Mouse (Mus musculus): ENCODE results near the gene Tas1r3. TPM values are rescaled to one million over a fixed set of nuclear protein-coding genes. Genes with fewer than 3 reads are reported as not detected.
A peak's percentile ranks its signal among the peaks of the same experiment; 100 is the strongest.

The Tas1r3 gene
- total RNA-seq, 2 experiments from 2014 or later, result 0.26 to 0.32 TPM

- peak; percentile 98 to 99 for DNase-seq
- intact Hi-C loops (cut with DNase I), result loop anchor here (1.0 kb wide), 1 partner anchor 15 kb away; no protein-coding TSS in a partner anchor
These were observed 16.1 kb downstream of the Tas1r3 start, which contains the start of gene Dvl1 for GRCm38 (mm10) chr4:155846871-155847578. TSS of gene Dvl1 (plus strand) at chr4:155847402.

GRCm38 (mm10) chr4:155843231-155843630 lies 19.9 kb downstream of the Tas1r3 start:
- no peak for DNase-seq
- intact Hi-C loops (cut with DNase I), result no loop called here

- intact Hi-C loops (cut with DNase I), result no loop called here
- DNase-seq, result no peak
These were observed 21.4 kb downstream of the Tas1r3 start for GRCm38 (mm10) chr4:155841651-155842270.

DNA sequence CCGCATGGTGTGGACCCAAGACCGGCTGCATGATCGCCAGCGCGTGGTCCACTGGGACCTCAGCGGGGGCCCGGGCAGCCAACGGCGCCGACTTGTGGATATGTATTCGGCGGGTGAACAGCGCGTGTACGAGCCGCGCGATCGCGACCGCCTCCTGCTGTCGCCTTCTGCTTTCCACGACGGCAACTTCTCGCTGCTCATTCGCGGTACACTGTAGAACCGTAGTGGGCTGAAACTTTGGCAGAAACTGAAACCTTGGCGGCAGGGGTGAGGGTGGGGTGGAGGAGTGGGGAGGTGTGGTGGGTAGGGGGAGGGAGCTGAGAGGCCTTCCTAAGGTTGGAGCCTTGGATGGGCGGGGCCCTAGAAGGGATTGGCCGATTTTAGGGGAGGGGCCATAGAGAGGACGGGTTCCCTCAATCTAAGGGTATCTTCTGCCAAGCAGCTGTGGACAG lies 22.1 kb downstream of the Tas1r3 start:
- peak; percentile 67 to 76 for DNase-seq
- intact Hi-C loops (cut with DNase I), result no loop called here

DNA sequence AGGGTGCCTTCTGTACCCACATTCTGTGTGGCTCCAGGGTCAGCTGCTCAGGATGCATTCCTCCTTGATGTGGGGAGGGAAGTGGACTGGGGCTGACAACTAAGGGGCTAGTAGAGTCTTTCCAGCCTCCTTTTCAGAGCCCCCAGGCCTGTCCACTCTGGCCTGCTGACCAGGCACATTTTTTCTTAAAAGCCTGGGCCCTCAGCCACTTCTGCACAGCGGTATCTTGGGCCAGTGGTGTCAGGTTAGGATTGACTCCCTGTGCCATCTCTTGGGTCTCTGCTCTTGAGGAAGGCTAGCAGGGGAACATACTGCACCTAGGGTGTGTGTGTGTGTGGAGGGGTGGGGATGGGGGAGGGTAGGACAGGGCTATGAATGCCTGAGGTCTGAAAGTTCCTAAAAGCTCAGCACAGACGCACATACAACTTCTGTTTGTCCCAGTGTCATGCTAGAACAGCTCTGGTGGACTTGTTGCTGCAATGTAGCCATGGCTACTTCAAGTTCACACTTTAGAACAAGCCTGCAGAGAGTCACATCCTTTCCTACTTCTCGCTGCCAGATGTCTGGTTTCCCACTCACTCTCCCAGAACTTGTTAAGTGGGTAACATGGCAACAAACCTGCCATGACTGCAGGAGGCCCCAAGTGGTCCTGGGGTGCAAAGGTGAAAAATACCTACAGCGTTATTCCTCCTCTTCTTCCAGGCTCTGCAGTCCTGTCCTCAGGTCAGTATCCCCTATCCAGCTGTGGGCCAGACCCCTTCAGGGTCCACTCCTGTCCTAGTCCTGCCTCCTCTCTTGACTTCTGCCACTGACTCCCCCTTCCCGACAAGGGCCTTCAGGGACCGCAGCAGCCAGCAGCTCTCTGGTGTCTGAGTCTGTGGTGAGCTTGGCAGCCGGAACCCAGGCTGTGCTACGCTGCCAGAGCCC lies 22.8 kb downstream of the Tas1r3 start:
- peak in 1 of 2 experiments; percentile 21 for DNase-seq
- intact Hi-C loops (cut with DNase I), result no loop called here

DNA sequence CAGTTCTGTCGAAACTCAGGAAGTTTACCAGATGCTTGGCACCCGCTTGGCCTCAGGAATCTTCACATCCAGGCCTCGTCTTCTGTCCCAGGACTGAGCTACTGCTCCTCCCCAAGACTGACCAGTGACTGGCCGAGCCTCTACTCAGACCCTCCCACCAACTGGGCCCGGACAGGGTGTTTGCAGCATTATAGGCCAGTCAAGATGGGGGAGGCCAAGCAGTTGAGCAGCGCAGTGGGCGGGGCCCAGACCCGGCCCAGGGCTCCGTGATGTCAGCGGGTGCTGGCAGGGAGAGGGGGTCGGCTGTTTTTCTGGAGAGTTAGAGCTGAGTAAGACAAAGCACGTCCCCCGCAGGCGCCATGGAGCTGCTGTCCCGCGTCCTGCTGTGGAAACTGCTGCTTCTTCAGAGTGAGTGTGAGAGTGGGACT lies 23.7 kb downstream of the Tas1r3 start, which contains the start of gene Mxra8:
TSS of gene Mxra8 (plus strand) at position 198 of the 428 bp plus-strand sequence.
- intact Hi-C loops (cut with DNase I), result no loop called here
- peak; percentile 89 to 91 for DNase-seq

- DNase-seq, result peak; percentile 65
- intact Hi-C loops (cut with DNase I), result no loop called here
These were observed 24.7 kb downstream of the Tas1r3 start for GRCm38 (mm10) chr4:155838187-155839153.

GRCm38 (mm10) chr4:155837404-155838010 lies 25.7 kb downstream of the Tas1r3 start:
- intact Hi-C loops (cut with DNase I), result no loop called here
- DNase-seq, result peak; percentile 63 to 69

DNA sequence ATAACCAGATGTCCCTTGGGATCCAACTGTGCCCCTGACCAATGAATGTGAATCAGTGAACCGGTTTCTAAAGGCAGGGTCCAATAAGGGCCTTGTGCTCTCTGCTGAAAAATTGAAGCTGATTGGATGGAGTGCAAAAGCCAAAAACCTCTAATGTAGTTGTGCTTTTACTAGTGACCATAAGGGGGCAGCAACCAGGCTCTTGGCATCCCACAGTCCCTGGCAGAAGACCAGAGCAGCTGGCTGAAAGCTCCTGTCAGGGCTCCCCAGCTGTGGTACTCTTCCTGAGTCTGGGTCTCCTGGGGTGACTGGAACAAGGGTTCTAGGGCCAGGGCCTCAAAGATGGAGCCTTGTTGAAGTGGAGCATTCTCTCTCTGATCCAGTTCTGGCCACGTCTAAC lies 29.3 kb downstream of the Tas1r3 start:
- DNase-seq, result peak; percentile 87 to 93
- intact Hi-C loops (cut with DNase I), result no loop called here

DNA sequence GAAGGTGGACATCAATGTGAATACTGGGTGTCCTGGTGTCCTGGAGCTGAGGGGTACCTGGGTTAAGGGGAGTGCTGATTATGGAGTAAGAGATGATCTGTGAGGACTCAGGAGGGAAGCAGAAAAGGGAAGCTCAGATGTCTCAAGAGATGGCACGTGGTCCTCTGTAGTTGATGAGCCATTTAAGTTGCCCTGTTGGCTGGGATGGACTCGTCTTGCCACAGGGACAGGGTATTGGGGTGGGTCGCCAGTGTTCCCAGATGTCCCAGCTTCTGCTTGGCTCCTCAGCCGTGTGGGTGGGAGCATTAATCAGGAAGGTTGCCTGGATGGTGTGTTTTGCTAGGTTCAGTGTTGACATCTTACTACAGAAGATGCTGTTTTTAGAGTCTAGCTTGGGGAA lies 29.9 kb downstream of the Tas1r3 start:
- intact Hi-C loops (cut with DNase I), result no loop called here
- DNase-seq, result no peak

DNA sequence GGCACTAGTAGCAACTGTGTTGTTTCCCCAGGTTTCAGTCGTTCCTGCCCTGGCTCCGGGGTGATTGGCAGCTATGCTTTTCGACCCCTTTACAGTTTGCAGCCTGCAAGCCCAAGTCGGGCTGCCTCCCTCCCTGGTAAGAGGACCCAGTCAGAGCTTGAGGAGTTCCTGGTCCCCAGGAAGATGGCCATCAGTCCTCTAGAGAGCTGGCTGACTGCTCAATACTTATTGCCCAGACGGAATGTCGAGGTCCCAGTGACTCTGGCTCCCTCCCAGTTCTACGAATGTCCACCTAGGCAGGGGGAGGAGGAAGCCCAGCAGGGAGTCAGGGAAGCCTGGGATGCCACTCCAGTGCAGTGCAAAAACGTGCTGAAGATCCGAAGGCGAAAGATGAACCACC lies 30.8 kb downstream of the Tas1r3 start:
- intact Hi-C loops (cut with DNase I), result loop anchor here (1.0 kb wide), 1 partner anchor 15 kb away; the partner anchor contains the start of gene Dvl1
- no peak for DNase-seq

DNA sequence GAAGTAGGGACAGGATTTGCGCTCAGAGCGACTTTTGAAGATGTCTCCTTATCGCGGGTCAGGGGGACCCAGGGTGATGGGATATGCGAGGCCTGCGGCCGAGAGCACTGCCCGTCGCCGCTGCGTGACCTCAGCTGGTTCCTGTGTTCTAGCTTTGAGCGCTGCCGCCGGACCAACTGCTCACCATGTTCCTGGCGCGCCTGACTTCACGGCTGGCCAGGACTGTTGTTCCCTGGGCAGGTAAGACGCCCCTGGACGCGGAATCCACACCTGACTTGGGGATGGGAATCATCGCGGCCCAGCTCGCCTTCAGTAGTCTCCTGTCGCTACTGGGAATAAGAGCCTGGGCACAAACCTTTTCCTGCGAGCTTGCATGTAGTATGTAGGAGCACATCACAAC lies 31.3 kb downstream of the Tas1r3 start:
- DNase-seq, result peak in 1 of 2 experiments; percentile 38
- intact Hi-C loops (cut with DNase I), result loop anchor here (1.0 kb wide), 1 partner anchor 15 kb away; the partner anchor contains the start of gene Dvl1

- intact Hi-C loops (cut with DNase I), result no loop called here
These were observed 31.9 kb downstream of the Tas1r3 start, which contains the start of gene Aurkaip1 for GRCm38 (mm10) chr4:155831205-155831766. TSS of gene Aurkaip1 (plus strand) at chr4:155831272.

DNA sequence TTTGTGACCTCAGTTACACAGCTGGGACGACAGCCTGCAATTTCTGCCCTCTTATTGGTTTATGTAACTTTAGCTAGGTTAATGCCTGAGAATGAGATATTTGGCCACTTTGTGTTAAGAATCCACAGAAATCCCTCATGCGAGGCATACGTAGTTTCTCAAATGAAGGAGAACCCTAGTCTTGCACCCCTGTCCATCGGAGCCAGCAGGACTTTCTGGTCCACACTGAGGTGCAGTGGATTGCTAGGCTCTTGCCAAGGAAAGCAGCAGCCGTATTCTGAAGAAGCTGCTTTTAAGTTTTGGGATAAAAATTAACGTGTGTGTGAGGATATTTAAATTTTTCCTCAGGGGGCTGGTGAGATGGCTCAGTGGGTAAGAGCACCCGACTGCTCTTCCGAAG lies 32.6 kb downstream of the Tas1r3 start:
- intact Hi-C loops (cut with DNase I), result no loop called here

More at GRCm38 (mm10) chr4:155831205-155831766, 31.9 kb downstream of the Tas1r3 start, which contains the start of gene Aurkaip1:
- peak; percentile 95 to 97 for DNase-seq

GRCm38 (mm10) chr4:155829866-155830265 lies 33.3 kb downstream of the Tas1r3 start:
- no peak for DNase-seq
- intact Hi-C loops (cut with DNase I), result no loop called here

More for the DNA sequence above, 32.6 kb downstream of the Tas1r3 start:
- no peak for DNase-seq

DNA sequence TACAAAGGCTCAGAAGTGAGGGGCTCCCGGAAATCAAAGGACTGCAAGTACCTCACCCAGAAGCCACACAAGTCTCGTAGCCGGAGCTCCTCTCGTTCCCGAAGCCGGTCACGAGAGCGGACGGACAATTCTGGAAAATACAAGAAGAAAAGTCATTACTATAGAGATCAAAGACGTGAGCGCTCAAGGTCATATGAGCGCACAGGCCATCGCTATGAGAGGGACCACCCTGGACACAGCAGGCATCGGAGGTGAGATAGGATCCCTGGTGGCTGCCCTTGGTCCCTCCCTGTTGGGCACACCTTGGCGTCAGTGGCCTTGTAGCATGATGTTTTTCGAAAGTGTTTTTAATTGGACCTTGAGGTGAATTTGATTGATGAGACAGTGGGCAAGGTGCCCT lies 39.7 kb downstream of the Tas1r3 start:
- DNase-seq, result no peak
- intact Hi-C loops (cut with DNase I), result no loop called here

GRCm38 (mm10) chr4:155821025-155821424 lies 42.1 kb downstream of the Tas1r3 start:
- intact Hi-C loops (cut with DNase I), result no loop called here
- DNase-seq, result peak; percentile 23 to 49

GRCm38 (mm10) chr4:155817533-155817932 lies 45.6 kb downstream of the Tas1r3 start:
- no peak for DNase-seq
- intact Hi-C loops (cut with DNase I), result no loop called here

Data from heart, postnatal 14 days (tissue).